Mouse (Mus musculus) forebrain, embryonic 11.5 days (tissue): ENCODE measurements around the gene Dlgap4. TPM values are rescaled to one million over a fixed set of nuclear protein-coding genes. Genes with fewer than 3 reads are reported as not detected.

Experiments used
- ATAC-seq: fragments of 200-750 bp; cut with Nextera tagmentation; replicated peaks from 2 replicates; pipeline ENCODE4 v1.8.0; 2017; ENCODE audit warnings: moderate TSS enrichment; ENCODE audit not compliant: low FRiP score
- DNase-seq: peaks from one replicate; pipeline ENCODE4 v3.0.0-alpha.2; 2017; ENCODE audit warnings: low spot score
- H3K27ac ChIP-seq: fragments of 300-500 bp; sonication (generic); 2 replicates; pipeline ENCODE4 v1.5.1; 2014; ENCODE audit warnings: low read depth, low read length
- H3K27me3 ChIP-seq: fragments of 300-500 bp; sonication (generic); 2 replicates; pipeline ENCODE4 v1.6.1; 2014; ENCODE audit warnings: mild to moderate bottlenecking, low read length, mixed read lengths; ENCODE audit not compliant: control insufficient read depth, insufficient read depth
- H3K36me3 ChIP-seq: fragments of 300-500 bp; sonication (generic); 2 replicates; pipeline ENCODE4 v1.6.1; 2014; ENCODE audit warnings: mild to moderate bottlenecking, low read length, moderate library complexity, mixed read lengths; ENCODE audit not compliant: control insufficient read depth, insufficient read depth
- H3K4me1 ChIP-seq: fragments of 300-500 bp; sonication (generic); replicated peaks from 2 replicates; pipeline ENCODE4 v1.6.1; 2014; ENCODE audit warnings: low read length, mixed read lengths; ENCODE audit not compliant: control insufficient read depth, insufficient read depth
- H3K4me2 ChIP-seq: fragments of 300-500 bp; sonication (generic); 2 replicates; pipeline ENCODE4 v1.6.1; 2014; ENCODE audit warnings: low read depth, mild to moderate bottlenecking, low read length, moderate library complexity, mixed read lengths; ENCODE audit not compliant: severe bottlenecking
- H3K4me3 ChIP-seq: fragments of 300-500 bp; sonication (generic); 2 replicates; pipeline ENCODE4 v1.5.1; 2014; ENCODE audit warnings: low read depth, low read length
- H3K9ac ChIP-seq: fragments of 300-500 bp; sonication (generic); 2 replicates; pipeline ENCODE4 v1.6.1; 2014; ENCODE audit warnings: low read length
- H3K9me3 ChIP-seq: fragments of 300-500 bp; sonication (generic); 2 replicates; pipeline ENCODE4 v1.6.1; 2016; ENCODE audit warnings: low read length, mixed read lengths; ENCODE audit not compliant: control insufficient read depth
- WGBS: fragments of 180-500 bp; shearing (Covaris S2); extraction: QIAGEN DNeasy Blood & Tissue Kit; methylation state at CpG from one replicate; pipeline ENCODE4 v1.1.7; 2014; 5-methylcytosine and 5-hydroxymethylcytosine counted together
- polyA plus RNA-seq: library from polyadenylated mRNA; unstranded; fragments of >200 nt; fragmentation: Nextera tagmentation; extraction: Ambion mirVana; gene quantifications from 2 replicates; pipeline ENCODE4 v1.2.1, GENCODE M21; 2014

Dlgap4 gene
- polyA plus RNA-seq, 1 experiment from 2014 or later: 140 TPM

GRCm38 (mm10) chr2:156623246-156623645 lies 9.7 kb downstream of the Dlgap4 start:
- no peak overlapping the region for H3K9ac ChIP-seq
- H3K27ac ChIP-seq: no peak overlapping the region
- no peak overlapping the region for H3K4me2 ChIP-seq
- H3K36me3 ChIP-seq: no peaks in the 10 kb centered on the region
- ATAC-seq: no peak
- no peak overlapping the region for H3K4me3 ChIP-seq
- no peaks in the 10 kb centered on the region for H3K9me3 ChIP-seq
- H3K27me3 ChIP-seq: no peaks in the 10 kb centered on the region
- no peak for DNase-seq
- no peaks in the 10 kb centered on the region for H3K4me1 ChIP-seq
- WGBS: 69% methylated on average over 2 of the region's 2 CpGs

- Histone ChIP-seq H3K27me3 (no peaks in the 10 kb centered on the region), H3K4me2 (no peak overlapping the region), H3K9me3 (no peaks in the 10 kb centered on the region), H3K27ac (no peak overlapping the region), H3K36me3 (no peaks in the 10 kb centered on the region), H3K9ac (no peak overlapping the region), H3K4me3 (no peak overlapping the region), H3K4me1 (no peaks in the 10 kb centered on the region)
- DNase-seq (no peak), ATAC-seq (no peak)
- 87% methylated on average over 18 of the region's 18 CpGs for WGBS
These were observed 11.8 kb downstream of the Dlgap4 start for GRCm38 (mm10) chr2:156625307-156625706.

GRCm38 (mm10) chr2:156626119-156626518 lies 12.6 kb downstream of the Dlgap4 start:
- no peak overlapping the region for H3K4me3 ChIP-seq
- no peak overlapping the region for H3K9ac ChIP-seq
- no peak overlapping the region for H3K4me2 ChIP-seq
- ATAC-seq: no peak
- H3K4me1 ChIP-seq: no peaks in the 10 kb centered on the region
- no peaks in the 10 kb centered on the region for H3K9me3 ChIP-seq
- 87% methylated on average over 9 of the region's 9 CpGs for WGBS
- no peak overlapping the region for H3K27ac ChIP-seq
- no peaks in the 10 kb centered on the region for H3K36me3 ChIP-seq
- H3K27me3 ChIP-seq: no peaks in the 10 kb centered on the region
- DNase-seq: no peak

GRCm38 (mm10) chr2:156626544-156626943 lies 13.0 kb downstream of the Dlgap4 start:
- no peak for ATAC-seq
- no peaks in the 10 kb centered on the region for H3K9me3 ChIP-seq
- DNase-seq: no peak
- no peaks in the 10 kb centered on the region for H3K36me3 ChIP-seq
- H3K4me2 ChIP-seq: no peak overlapping the region
- H3K9ac ChIP-seq: no peak overlapping the region
- H3K4me1 ChIP-seq: no peaks in the 10 kb centered on the region
- no peak overlapping the region for H3K4me3 ChIP-seq
- 87% methylated on average over 8 of the region's 8 CpGs for WGBS
- no peak overlapping the region for H3K27ac ChIP-seq
- H3K27me3 ChIP-seq: no peaks in the 10 kb centered on the region

GRCm38 (mm10) chr2:156627917-156628316 lies 14.4 kb downstream of the Dlgap4 start:
- Histone ChIP-seq H3K4me3 (no peak overlapping the region), H3K4me1 (no peaks in the 10 kb centered on the region), H3K36me3 (no peaks in the 10 kb centered on the region), H3K27me3 (no peaks in the 10 kb centered on the region), H3K4me2 (no peak overlapping the region), H3K9ac (no peak overlapping the region), H3K9me3 (no peaks in the 10 kb centered on the region), H3K27ac (no peak overlapping the region)
- 81% methylated on average over 17 of the region's 17 CpGs for WGBS
- ATAC-seq (no peak), DNase-seq (no peak)

- H3K9ac ChIP-seq: no peak overlapping the region
- H3K4me2 ChIP-seq: no peak overlapping the region
- no peaks in the 10 kb centered on the region for H3K9me3 ChIP-seq
- H3K36me3 ChIP-seq: no peaks in the 10 kb centered on the region
- no peaks in the 10 kb centered on the region for H3K27me3 ChIP-seq
- ATAC-seq (no peak), DNase-seq (no peak)
- no peak overlapping the region for H3K27ac ChIP-seq
- H3K4me1 ChIP-seq: no peaks in the 10 kb centered on the region
- WGBS: 68% methylated on average over 1 of the region's 1 CpGs
- no peak overlapping the region for H3K4me3 ChIP-seq
These were observed 16.8 kb downstream of the Dlgap4 start for GRCm38 (mm10) chr2:156630288-156630687.

GRCm38 (mm10) chr2:156632721-156633120 lies 19.2 kb downstream of the Dlgap4 start:
- Histone ChIP-seq H3K27ac (no peak overlapping the region), H3K9me3 (no peaks in the 10 kb centered on the region), H3K4me1 (no peaks in the 10 kb centered on the region), H3K36me3 (no peaks in the 10 kb centered on the region), H3K9ac (no peak overlapping the region), H3K4me2 (no peak overlapping the region), H3K4me3 (no peak overlapping the region), H3K27me3 (no peaks in the 10 kb centered on the region)
- 87% methylated on average over 9 of the region's 9 CpGs for WGBS
- DNase-seq (no peak), ATAC-seq (no peak)

- ATAC-seq (no peak), DNase-seq (no peak)
- Histone ChIP-seq H3K9ac (no peak overlapping the region), H3K4me1 (no peaks in the 10 kb centered on the region), H3K4me2 (no peak overlapping the region), H3K27me3 (no peaks in the 10 kb centered on the region), H3K4me3 (no peak overlapping the region), H3K36me3 (no peaks in the 10 kb centered on the region), H3K9me3 (no peaks in the 10 kb centered on the region), H3K27ac (no peak overlapping the region)
- WGBS: 88% methylated on average over 9 of the region's 9 CpGs
These were observed 21.6 kb downstream of the Dlgap4 start for GRCm38 (mm10) chr2:156635091-156635490.

- no peaks in the 10 kb centered on the region; the same call in 1 of the 2 replicates for H3K9me3 ChIP-seq
- H3K4me1 ChIP-seq: peaks cover 5% of the 10 kb centered on the region; the same call in 1 of the 2 replicates
- H3K9ac ChIP-seq: no peak overlapping the region
- no peaks in the 10 kb centered on the region for H3K27me3 ChIP-seq
- no peak overlapping the region for H3K27ac ChIP-seq
- H3K36me3 ChIP-seq: no peaks in the 10 kb centered on the region
- H3K4me2 ChIP-seq: no peak overlapping the region
- ATAC-seq (no peak), DNase-seq (no peak)
- 30% methylated on average over 2 of the region's 2 CpGs for WGBS
- no peak overlapping the region for H3K4me3 ChIP-seq
These were observed 27.6 kb downstream of the Dlgap4 start for GRCm38 (mm10) chr2:156641141-156641540.
